ENCODE assay signal across 10 mouse cellular contexts in genomic region chr15:95848493-95849064, GRCm38 (mm10). TPM values are rescaled to one million over a fixed set of nuclear protein-coding genes. Genes with fewer than 3 reads are reported as not detected.
DNase-seq lines count a peak whose midpoint lies in the region; ATAC-seq and TF ChIP-seq lines count a peak whose summit lies in the region.
"Had no signal": no experiment of that assay in that cellular context is flagged by ENCODE, and none has a peak within 500 bp of the region (broad histone marks: within the 10 kb centered on the region; RNA-seq: fewer than 3 reads in every experiment).

No protein-coding gene starts in this region.

- peak; percentile 24 for DNase-seq in liver
- DNase-seq in liver, embryonic 11.5 days (ENCODE audit: low spot score) = no peak
- DNase-seq in adrenal gland, postnatal 14 days = peak; percentile 71
- no peak for DNase-seq in thymus, postnatal 4 days
- no peak for DNase-seq in layer of hippocampus, adult 18-20 months (ENCODE audit: low spot score in 2 of 2)
- DNase-seq in gastrocnemius, postnatal 14 days = no peak
- DNase-seq: cerebellum, postnatal 36 days had no signal

- H3K27ac ChIP-seq in liver, embryonic 11.5 days (ENCODE audit: low read depth, low read length) = no peak overlapping the region
- peak overlapping the region; percentile 85 for H3K27ac ChIP-seq in kidney, embryonic 15.5 days
- H3K27ac ChIP-seq in small intestine, adult 2 months (ENCODE audit: insufficient read depth, low read depth, low read length) = peak overlapping the region; percentile 75

- no peak overlapping the region for H3K4me3 ChIP-seq in liver, embryonic 11.5 days (ENCODE audit: low read depth, low read length)
- no peak overlapping the region for H3K4me3 ChIP-seq in kidney, embryonic 15.5 days (replicated peaks)
- H3K4me3 ChIP-seq in small intestine, adult 2 months (ENCODE audit: low read depth, low read length) = no peak overlapping the region

- no peaks in the 10 kb centered on the region for H3K9me3 ChIP-seq in liver, embryonic 11.5 days (ENCODE audit: control insufficient read depth, low read length)
- no peaks in the 10 kb centered on the region for H3K9me3 ChIP-seq in kidney, embryonic 15.5 days (replicated peaks)

- no peak overlapping the region for H3K9ac ChIP-seq in liver, embryonic 11.5 days (ENCODE audit: low read depth, low read length)
- H3K9ac ChIP-seq in kidney, embryonic 15.5 days = no peak overlapping the region

- intact Hi-C loops in gastrocnemius, postnatal 14 days (cut with DNase I; ENCODE audit: low total_unique reads) = loop anchor here (10.0 kb wide), 1 partner anchor 54 kb away; the partner anchor contains the start of gene Ano6

- 88% methylated on average over 6 of the region's 6 CpGs for WGBS in liver, embryonic 11.5 days
- 58% methylated on average over 6 of the region's 6 CpGs for WGBS in kidney, embryonic 15.5 days
- 19% methylated on average over 6 of the region's 6 CpGs for WGBS in small intestine, adult 2 months

- TF ChIP-seq CTCF in small intestine, adult 2 months (IDR thresholded peaks at IDR 0.05; ENCODE audit: extremely low read depth, insufficient read length, insufficient replicate concordance, low read depth, low read length) = no peak

- ATAC-seq in liver, embryonic 11.5 days (replicated peaks; ENCODE audit: low FRiP score) = no peak
- ATAC-seq in kidney, embryonic 15.5 days (replicated peaks; ENCODE audit: low FRiP score) = peak; percentile 63
- ATAC-seq: midbrain, embryonic 16.5 days had no signal

- peaks cover 18% of the 10 kb centered on the region for H3K4me1 ChIP-seq in liver, embryonic 11.5 days (replicated peaks; ENCODE audit: control insufficient read depth, insufficient read depth, low read length)
- peaks cover 53% of the 10 kb centered on the region for H3K4me1 ChIP-seq in kidney, embryonic 15.5 days
- peaks cover 26% of the 10 kb centered on the region for H3K4me1 ChIP-seq in small intestine, adult 2 months (ENCODE audit: control insufficient read depth, insufficient read depth, insufficient read length, low read length)

- no peaks in the 10 kb centered on the region for H3K27me3 ChIP-seq in liver, embryonic 11.5 days (replicated peaks; ENCODE audit: control insufficient read depth, insufficient read depth, low read length)
- H3K27me3 ChIP-seq in kidney, embryonic 15.5 days = no peaks in the 10 kb centered on the region
- H3K27me3 ChIP-seq in small intestine, adult 2 months (ENCODE audit: control insufficient read depth, insufficient read depth, low read length) = no peaks in the 10 kb centered on the region

- TF ChIP-seq POLR2A in small intestine, adult 2 months (IDR thresholded peaks at IDR 0.05; ENCODE audit: low read depth, low read length) = no peak

- H3K36me3 ChIP-seq in liver, embryonic 11.5 days (ENCODE audit: control insufficient read depth, insufficient read depth, low read length) = no peaks in the 10 kb centered on the region
- no peaks in the 10 kb centered on the region for H3K36me3 ChIP-seq in kidney, embryonic 15.5 days
- H3K36me3 ChIP-seq in small intestine, adult 2 months (ENCODE audit: control insufficient read depth, insufficient read depth, low read length) = no peaks in the 10 kb centered on the region

- no peak overlapping the region for H3K4me2 ChIP-seq in liver, embryonic 11.5 days
- H3K4me2 ChIP-seq in kidney, embryonic 15.5 days = 0 out of 2 replicates have a peak overlapping the region, but pooled peaks have one; percentile 19

RNA-seq across cellular contexts. Expression of gene Ano6, which starts 57.9 kb away (rescaled TPM):
- 28.3 and 30.1 TPM in 2 replicates for polyA plus RNA-seq in liver, embryonic 11.5 days (2014; fragmentation: Nextera tagmentation; extraction: Ambion mirVana)
- 57.2 and 69.4 TPM in 2 replicates for total RNA-seq in adrenal gland, postnatal 14 days (2021)
- polyA plus RNA-seq in kidney, embryonic 15.5 days (2015; fragmentation: Nextera tagmentation; extraction: Ambion mirVana) = 54.0 and 54.5 TPM in 2 replicates
- polyA plus RNA-seq in small intestine, adult 2 months (2012; rRNA removed) = 15.1 and 172 TPM in 2 replicates
- 10 to 100 TPM; 20.6 to 27.4 TPM for total RNA-seq in layer of hippocampus, adult 18-20 months (2021)
- total RNA-seq in gastrocnemius, postnatal 14 days (2021) = 10 to 100 TPM; 41.5 to 51.9 TPM

Comparison
In these comparisons a context has a peak if more than half of its experiments do, and no peak if none do; other contexts are left out.
1. DNase-seq: peak in liver (single experiment) and adrenal gland, postnatal 14 days (single experiment); none in liver, embryonic 11.5 days (single experiment), thymus, postnatal 4 days (single experiment), layer of hippocampus, adult 18-20 months (0 of 2) and gastrocnemius, postnatal 14 days (single experiment).